Mouse (Mus musculus): ENCODE data around the gene Adgrl2. TPM values are rescaled to one million over a fixed set of nuclear protein-coding genes. Genes with fewer than 3 reads are reported as not detected.

Gene Adgrl2
- total RNA-seq, 2 experiments from 2014 or later: 9.6 to 12.0 TPM

DNA sequence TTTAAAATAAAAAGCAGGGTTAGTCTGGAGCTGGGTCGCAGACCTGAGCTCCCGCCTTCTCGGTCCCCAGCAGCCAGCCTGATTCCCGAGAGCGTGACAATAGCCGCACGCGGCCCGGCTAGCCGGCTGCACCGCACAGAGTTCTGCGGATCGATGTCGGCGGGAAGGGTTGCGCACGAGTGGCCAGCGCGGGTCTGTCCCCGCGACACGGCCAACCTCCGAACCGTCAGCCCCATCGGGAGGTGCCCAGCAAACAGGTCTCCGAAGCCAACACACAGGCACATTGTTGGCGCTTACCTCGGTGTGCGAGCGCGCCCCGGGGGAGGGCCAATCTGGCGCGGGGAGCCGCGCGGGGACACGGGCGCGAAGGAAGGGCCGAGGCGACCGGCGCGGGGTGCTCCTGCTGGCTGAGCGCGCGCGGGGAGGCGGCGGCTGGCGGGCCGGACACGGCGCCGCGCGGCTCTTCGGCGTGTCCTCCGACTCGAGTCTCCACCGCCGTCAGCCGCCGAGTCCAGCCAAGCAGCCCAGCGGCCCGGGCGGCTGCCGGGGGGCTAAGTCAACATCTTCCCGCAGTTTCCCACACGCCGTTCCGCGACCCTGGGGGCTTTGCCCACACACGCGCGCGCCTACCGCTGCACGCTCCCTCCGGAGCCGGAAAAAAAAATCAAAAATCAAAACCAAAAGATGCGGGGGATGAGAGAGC lies 1.9 kb downstream of the Adgrl2 start:
- intact Hi-C loops (cut with DNase I): loop anchor here (5.0 to 10.0 kb wide), 5 partner anchors 91 to 644 kb away; no protein-coding TSS in a partner anchor
- TF ChIP-seq CTCF (IDR thresholded peaks at IDR 0.05): no peak
- H3K4me3 ChIP-seq: peak overlapping the region; percentile 97
- DNase-seq: peak; percentile 59
- peak overlapping the region; percentile 92 for H3K27ac ChIP-seq

DNA sequence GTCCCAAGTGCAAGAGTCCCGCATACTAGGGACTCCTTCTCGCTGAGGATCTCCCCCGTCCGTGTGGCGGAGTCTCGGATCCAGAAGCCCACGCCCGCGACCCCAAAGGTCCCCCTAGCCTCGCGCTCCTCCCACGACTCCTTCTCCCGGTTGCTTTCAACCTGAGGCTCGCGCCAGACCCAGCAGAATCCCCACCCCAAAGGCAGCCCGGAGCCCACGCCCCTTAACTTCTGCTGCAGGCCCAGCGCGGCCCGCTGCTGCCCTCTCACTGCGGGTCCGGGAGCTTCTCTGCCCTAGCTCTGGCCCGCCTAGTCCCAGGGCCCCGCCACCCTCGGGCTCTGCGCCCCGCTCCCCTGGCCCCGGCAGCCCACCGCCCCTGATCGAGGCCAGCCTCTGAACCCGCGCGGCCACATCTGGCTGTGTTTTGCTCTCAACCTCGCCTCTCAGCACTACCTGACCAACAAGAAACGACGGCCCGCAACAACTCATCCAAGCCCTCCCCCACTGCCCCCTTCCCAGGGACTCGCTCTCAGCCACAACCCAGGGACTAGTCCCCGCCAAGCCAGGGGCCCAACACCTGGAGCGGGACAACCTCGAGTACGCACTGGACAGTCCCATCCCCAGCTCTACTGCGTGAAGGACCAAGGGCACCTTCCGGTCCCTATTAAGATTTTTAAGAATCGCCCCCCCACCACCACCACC lies 2.6 kb downstream of the Adgrl2 start:
- intact Hi-C loops (cut with DNase I): loop anchor here (5.0 to 10.0 kb wide), 5 partner anchors 90 to 643 kb away; no protein-coding TSS in a partner anchor
- peak; percentile 90 for TF ChIP-seq CTCF (IDR thresholded peaks at IDR 0.05)
- Histone ChIP-seq H3K27ac (peak overlapping the region; percentile 92), H3K4me3 (peak overlapping the region; percentile 97)
- DNase-seq: peak; percentile 87

DNA sequence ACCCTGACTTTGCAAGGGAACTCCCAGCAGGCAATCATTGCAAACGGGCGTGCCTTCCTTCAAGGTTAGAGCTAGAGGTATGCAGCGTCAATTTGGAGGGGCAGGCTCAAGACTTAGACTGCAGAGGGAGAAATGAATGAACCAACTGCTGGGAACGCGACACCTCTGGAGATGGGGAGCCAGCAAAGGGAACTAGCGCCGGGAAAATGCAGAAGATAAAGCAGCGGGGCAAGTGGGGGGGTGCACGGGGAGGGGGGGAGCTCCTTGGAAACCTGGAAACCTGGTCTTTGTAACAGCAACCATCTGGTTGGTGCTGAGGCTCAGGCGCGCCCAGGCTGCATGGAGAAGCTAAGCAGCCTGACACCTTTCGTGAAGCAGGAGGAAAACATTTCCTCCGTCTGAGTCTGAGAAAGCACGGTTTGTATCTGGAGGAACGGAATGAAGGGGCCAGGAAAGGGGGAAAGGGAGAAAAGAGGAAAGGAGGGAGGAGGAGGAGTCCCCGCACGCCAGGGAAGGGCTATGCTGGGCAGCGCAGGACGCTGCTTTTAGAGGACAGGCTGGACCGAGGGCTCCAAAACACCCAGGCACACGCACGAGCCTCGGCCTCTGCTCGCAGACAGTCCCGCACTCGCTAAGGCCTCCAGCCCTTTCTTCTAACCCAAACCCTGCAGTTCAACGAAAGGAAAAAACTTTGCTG lies 3.3 kb downstream of the Adgrl2 start:
- H3K4me3 ChIP-seq: peak overlapping the region; percentile 97
- peak overlapping the region; percentile 92 for H3K27ac ChIP-seq
- TF ChIP-seq CTCF (IDR thresholded peaks at IDR 0.05): no peak
- no peak for DNase-seq
- intact Hi-C loops (cut with DNase I): loop anchor here (5.0 to 10.0 kb wide), 5 partner anchors 90 to 642 kb away; no protein-coding TSS in a partner anchor

DNA sequence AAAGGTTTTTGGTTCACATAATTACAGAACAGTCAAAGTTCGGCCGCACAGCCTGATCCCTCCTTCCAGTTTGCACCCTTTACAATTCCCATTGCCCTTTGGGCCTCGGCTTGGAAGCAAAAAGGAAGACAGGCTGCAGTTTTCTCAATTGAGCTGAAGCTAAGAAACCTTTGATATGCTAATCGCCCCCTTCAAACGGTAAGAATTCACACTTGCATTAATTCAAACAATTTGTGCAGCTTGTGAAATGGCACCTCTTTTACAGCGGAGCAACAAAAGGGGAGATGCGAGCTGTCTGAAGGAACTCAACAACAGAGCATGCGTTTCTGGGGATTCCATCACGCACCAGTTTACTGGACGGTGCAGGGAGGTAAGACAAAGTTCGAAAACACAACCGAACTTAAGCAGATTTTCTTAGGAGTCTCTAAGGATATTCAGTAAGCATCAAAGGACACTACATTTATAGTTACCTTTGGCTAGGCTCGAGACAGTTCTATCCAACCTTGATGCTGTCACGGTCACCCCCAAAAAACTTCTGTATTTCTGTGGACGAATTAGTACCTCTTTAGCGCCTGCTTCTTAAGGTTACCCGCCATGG lies 4.0 kb downstream of the Adgrl2 start:
- intact Hi-C loops (cut with DNase I): loop anchor here (5.0 to 10.0 kb wide), 5 partner anchors 89 to 642 kb away; no protein-coding TSS in a partner anchor
- Histone ChIP-seq H3K27ac (peak overlapping the region; percentile 92), H3K4me3 (peak overlapping the region; percentile 97)
- no peak for TF ChIP-seq CTCF (IDR thresholded peaks at IDR 0.05)
- DNase-seq: no peak

DNA sequence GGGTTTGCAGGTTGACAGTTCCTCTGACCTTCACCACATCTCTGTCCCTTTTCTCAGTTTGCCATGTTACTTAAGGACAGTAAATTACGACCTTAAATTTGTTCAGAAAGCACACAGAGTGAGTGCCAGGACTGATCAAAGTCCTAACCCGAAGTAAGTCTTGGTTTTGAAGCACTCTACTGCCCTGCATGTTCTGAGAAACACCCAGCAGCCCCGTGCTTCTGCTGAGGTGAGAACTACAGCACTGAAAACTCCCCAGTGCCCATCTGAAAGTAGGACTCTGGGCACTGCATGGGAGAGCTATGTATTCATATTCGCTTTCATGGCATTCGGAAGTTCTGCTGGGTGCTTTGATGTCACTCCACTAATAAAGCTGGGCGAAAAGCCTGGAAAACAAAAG lies 6.0 kb downstream of the Adgrl2 start:
- no peak for DNase-seq
- H3K27ac ChIP-seq: peak overlapping the region; percentile 92
- intact Hi-C loops (cut with DNase I): loop anchor here (10.0 kb wide), 2 partner anchors 460 to 640 kb away; no protein-coding TSS in a partner anchor
- peak overlapping the region; percentile 31 for H3K4me3 ChIP-seq
- no peak for TF ChIP-seq CTCF (IDR thresholded peaks at IDR 0.05)

DNA sequence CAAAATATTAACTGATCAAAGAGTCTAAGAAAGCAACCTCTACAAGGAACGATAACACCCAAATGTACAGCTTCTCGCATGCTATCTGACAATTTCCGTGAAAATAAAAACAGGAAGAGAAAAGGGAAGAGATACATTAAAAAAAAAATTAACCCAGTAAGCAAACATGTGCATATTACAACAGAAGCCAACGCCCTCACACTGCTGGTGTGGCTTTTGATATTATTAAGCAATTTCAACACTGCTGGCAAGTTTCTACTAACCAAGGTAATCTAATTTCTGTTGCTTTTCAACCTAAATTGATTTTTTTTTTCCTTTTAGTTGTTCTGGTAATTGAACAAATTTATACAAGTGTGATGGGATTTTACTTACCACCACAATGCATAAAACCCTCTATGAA lies 8.0 kb downstream of the Adgrl2 start:
- Histone ChIP-seq H3K4me3 (no peak overlapping the region; the same call in 1 of the 2 replicates), H3K27ac (peak overlapping the region; percentile 72)
- no peak for DNase-seq
- intact Hi-C loops (cut with DNase I): loop anchor here (10.0 kb wide), 2 partner anchors 462 to 638 kb away; no protein-coding TSS in a partner anchor
- TF ChIP-seq CTCF (IDR thresholded peaks at IDR 0.05): no peak

DNA sequence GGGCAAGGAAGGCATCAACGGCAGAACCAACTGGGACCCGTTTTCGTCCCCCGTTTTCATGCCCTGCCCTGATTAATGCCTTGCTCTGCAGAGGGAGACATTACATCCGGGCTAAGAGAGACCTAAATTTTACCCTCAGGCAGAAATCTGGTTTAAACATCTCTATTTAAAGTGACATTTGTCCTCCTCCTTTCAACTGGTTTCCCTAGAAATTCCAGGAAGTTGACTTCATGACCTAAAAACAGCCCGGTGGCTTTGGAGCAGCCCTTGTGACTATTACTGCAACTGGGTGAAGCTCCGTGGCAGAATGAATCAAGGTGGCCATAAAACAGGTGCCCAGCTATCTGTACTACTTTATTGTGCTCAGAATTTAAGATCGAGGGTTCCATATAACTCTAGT lies 8.6 kb downstream of the Adgrl2 start:
- peak; percentile 21 for DNase-seq
- H3K4me3 ChIP-seq: peak overlapping the region; percentile 37
- TF ChIP-seq CTCF (IDR thresholded peaks at IDR 0.05): no peak
- H3K27ac ChIP-seq: peak overlapping the region; percentile 72
- intact Hi-C loops (cut with DNase I): loop anchor here (10.0 kb wide), 2 partner anchors 463 to 637 kb away; no protein-coding TSS in a partner anchor

DNA sequence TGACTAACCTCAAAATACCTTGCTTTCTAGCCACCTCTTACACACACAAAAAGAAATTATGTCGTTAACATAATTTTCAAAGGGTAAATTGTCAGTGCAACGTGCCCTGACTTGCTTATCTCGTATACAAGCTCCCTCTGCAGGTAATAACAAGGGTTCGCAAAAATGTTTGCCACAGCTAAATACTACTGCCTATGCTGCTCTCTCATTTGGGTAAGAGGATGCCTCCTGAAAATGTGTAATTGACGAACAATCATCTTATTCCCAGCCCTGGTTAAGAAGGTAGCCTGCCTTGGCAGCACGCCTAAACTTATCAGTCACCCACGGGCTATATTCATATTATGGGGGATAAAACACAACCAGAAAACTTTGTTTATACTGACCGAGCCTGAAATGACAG lies 11.8 kb downstream of the Adgrl2 start:
- peak overlapping the region; percentile 64 for H3K4me3 ChIP-seq
- intact Hi-C loops (cut with DNase I): loop anchor here (5.0 kb wide), 1 partner anchor 71 kb away; no protein-coding TSS in a partner anchor
- peak overlapping the region; percentile 62 for H3K27ac ChIP-seq
- TF ChIP-seq CTCF (IDR thresholded peaks at IDR 0.05): peak; percentile 46
- no peak for DNase-seq

DNA sequence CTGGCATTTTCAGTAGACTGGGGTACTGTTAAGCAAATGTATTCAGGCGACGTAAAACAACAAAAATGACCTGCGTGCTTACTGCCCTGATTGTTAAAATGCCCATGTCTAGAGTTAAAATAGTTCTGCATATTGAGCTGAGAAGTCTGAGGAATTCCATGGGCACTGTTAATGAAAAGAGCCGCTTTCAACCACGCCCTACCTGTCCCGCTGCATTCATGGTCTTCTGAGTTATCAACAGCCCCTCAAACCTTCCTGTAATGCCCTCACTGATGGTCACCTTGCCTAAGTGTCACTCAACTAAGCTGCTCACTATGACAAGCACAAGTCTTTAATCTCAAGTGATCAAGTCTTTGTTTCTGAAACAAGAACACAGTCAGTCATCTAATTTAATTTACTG lies 12.5 kb downstream of the Adgrl2 start:
- DNase-seq: no peak
- no peak for TF ChIP-seq CTCF (IDR thresholded peaks at IDR 0.05)
- H3K4me3 ChIP-seq: peak overlapping the region; percentile 64
- peak overlapping the region; percentile 62 for H3K27ac ChIP-seq
- intact Hi-C loops (cut with DNase I): loop anchor here (5.0 kb wide), 1 partner anchor 71 kb away; no protein-coding TSS in a partner anchor

DNA sequence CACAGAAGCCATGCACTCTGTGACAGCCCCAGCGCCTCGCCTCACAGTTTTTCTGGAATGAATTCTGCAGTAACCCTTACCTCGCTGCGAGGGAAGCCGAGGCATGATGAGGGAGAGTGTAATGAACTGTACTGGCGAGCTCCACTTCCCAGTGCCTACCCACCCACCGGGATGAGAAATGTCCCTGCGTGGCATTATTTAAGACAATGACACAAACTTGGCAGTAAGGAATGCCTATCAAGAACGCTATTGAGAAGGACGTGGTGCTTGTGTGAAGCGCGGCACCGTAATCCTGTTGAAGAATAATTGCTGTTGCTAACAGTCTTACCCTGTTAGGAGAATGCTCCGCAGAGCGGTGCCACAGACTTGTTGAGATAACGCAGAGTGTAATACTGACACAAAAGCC lies 13.2 kb downstream of the Adgrl2 start:
- H3K4me3 ChIP-seq: peak overlapping the region; percentile 64
- H3K27ac ChIP-seq: peak overlapping the region; percentile 62
- TF ChIP-seq CTCF (IDR thresholded peaks at IDR 0.05): no peak
- no peak for DNase-seq
- intact Hi-C loops (cut with DNase I): loop anchor here (5.0 kb wide), 1 partner anchor 70 kb away; no protein-coding TSS in a partner anchor

DNA sequence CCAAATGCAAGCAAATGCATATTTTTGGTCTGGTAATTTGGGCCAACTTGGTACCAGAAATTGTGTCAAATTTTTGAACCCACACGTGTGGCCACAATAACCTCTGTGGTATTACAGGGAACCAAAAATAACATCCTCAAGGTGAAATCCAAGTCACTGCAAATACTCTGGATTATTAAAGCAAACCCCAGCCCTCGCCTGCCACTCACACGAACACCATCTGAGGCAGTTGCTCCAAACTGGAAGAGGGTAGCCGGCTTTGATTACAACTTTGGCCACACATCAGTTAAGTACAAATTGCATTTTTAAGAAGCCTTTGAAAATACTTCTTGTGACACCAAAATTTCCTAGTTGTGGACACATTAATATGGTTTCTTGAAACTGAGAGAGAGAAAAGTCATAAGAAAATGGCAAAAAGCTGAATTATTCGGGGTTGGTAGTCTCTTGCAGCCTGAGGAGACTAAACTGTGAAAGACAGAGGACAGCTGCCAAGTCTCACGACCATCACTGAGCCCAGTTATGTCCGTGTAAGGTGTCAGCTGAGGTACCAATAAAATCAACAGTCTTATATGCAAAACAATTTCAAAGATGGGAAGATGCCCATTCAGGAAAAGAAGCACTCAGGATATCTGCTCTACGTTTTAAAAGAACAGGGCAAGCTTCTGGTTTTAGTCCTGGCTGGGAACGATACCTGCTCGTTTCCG lies 18.3 kb downstream of the Adgrl2 start:
- Histone ChIP-seq H3K4me3 (no peak overlapping the region), H3K27ac (peak overlapping the region; percentile 53; the same call in 1 of the 2 replicates)
- DNase-seq: no peak
- TF ChIP-seq CTCF (IDR thresholded peaks at IDR 0.05): no peak
- intact Hi-C loops (cut with DNase I): no loop called here

Data from gastrocnemius, adult 2 months (tissue).